Mouse (Mus musculus) urinary bladder, adult 2 months (tissue): ENCODE data around the gene Pyy. TPM values are rescaled to one million over a fixed set of nuclear protein-coding genes. Genes with fewer than 3 reads are reported as not detected.

ENCODE experiments used
- DNase-seq: peaks from one replicate; pipeline ENCODE4 v3.0.0; 2022; ENCODE audit warnings: low spot score
- polyA plus RNA-seq: library from polyadenylated mRNA; depleted of rRNA; stranded (reverse); fragments of >200 nt; gene quantifications from 2 replicates; pipeline ENCODE4 v1.2.3, GENCODE M21; 2012; rRNA removed

Gene Pyy
- polyA plus RNA-seq, 1 experiment, result not detected

- DNase-seq, result no peak
Observed at GRCm38 (mm10) chr11:102095676-102096075, 12.0 kb downstream of the Pyy start.

GRCm38 (mm10) chr11:102089088-102089808 is 18.4 kb downstream of the Pyy start:
- peak; percentile 35 for DNase-seq

GRCm38 (mm10) chr11:102087931-102088898 is 19.4 kb downstream of the Pyy start, which contains the start of gene Mpp2:
Mpp2 (minus strand) TSS chr11:102088515.
- DNase-seq, result peak; percentile 57

- DNase-seq, result peak; percentile 64
Observed at GRCm38 (mm10) chr11:102087081-102087751, 20.4 kb downstream of the Pyy start.

- DNase-seq, result no peak
Observed at GRCm38 (mm10) chr11:102086331-102086730, 21.3 kb downstream of the Pyy start.

- DNase-seq, result no peak
Observed at GRCm38 (mm10) chr11:102084159-102084558, 23.5 kb downstream of the Pyy start.

- DNase-seq, result no peak
Observed at GRCm38 (mm10) chr11:102083193-102083592, 24.4 kb downstream of the Pyy start.

GRCm38 (mm10) chr11:102082322-102082721 is 25.3 kb downstream of the Pyy start:
- DNase-seq, result no peak

- DNase-seq, result no peak
Observed at GRCm38 (mm10) chr11:102073722-102074121, 33.9 kb downstream of the Pyy start.

GRCm38 (mm10) chr11:102072729-102073128 is 34.9 kb downstream of the Pyy start:
- DNase-seq, result no peak

GRCm38 (mm10) chr11:102070426-102070825 is 37.2 kb downstream of the Pyy start:
- no peak for DNase-seq

- no peak for DNase-seq
Observed at GRCm38 (mm10) chr11:102069633-102070032, 38.0 kb downstream of the Pyy start.

GRCm38 (mm10) chr11:102068969-102069368 is 38.7 kb downstream of the Pyy start:
- no peak for DNase-seq

- no peak for DNase-seq
Observed at GRCm38 (mm10) chr11:102063076-102063475, 44.6 kb downstream of the Pyy start.

- DNase-seq, result no peak
Observed at GRCm38 (mm10) chr11:102061941-102062473, 45.6 kb downstream of the Pyy start.

GRCm38 (mm10) chr11:102061236-102061940 is 46.2 kb downstream of the Pyy start:
- DNase-seq, result peak; percentile 47

Other genes with a start within 250 kb of the Pyy start
- gene Meox1, start 213.5 kb downstream of the Pyy start, polyA plus RNA-seq, result 2.8 and 2.9 TPM in 2 replicates
- 0.03 TPM in 1 of 2 replicates, not detected in the other for gene Sost, start 140.8 kb downstream of the Pyy start, polyA plus RNA-seq
- not detected in 2 replicates for gene Cfap97d1, start 123.6 kb downstream of the Pyy start, polyA plus RNA-seq
- 55.8 and 62.7 TPM in 2 replicates for gene Dusp3, start 120.8 kb downstream of the Pyy start, polyA plus RNA-seq
- gene Mpp3, start 79.4 kb downstream of the Pyy start, polyA plus RNA-seq, result 1.2 and 1.4 TPM in 2 replicates
- gene Cd300lg, start 66.3 kb downstream of the Pyy start, polyA plus RNA-seq, result 15.3 and 19.8 TPM in 2 replicates
- 18.9 and 21.0 TPM in 2 replicates for gene Mpp2, start 19.3 kb downstream of the Pyy start, polyA plus RNA-seq
- gene Ppy, start 6.5 kb downstream of the Pyy start, polyA plus RNA-seq, result 0.19 and 0.51 TPM in 2 replicates
- gene Nags, start 37.7 kb upstream of the Pyy start, polyA plus RNA-seq, result 0.07 and 0.15 TPM in 2 replicates
- gene Tmem101, start 48.6 kb upstream of the Pyy start, polyA plus RNA-seq, result 15.0 and 17.4 TPM in 2 replicates
- 29.9 and 32.4 TPM in 2 replicates for gene Lsm12, start 77.5 kb upstream of the Pyy start, polyA plus RNA-seq
- gene G6pc3, start 81.8 kb upstream of the Pyy start, polyA plus RNA-seq, result 73.3 and 80.1 TPM in 2 replicates
- 58.1 and 75.4 TPM in 2 replicates for gene Hdac5, start 122.3 kb upstream of the Pyy start, polyA plus RNA-seq
- gene BC030867, start 141.1 kb upstream of the Pyy start, polyA plus RNA-seq, result 0.41 TPM in 2 replicates
- 0.63 and 0.65 TPM in 2 replicates for gene Asb16, start 160.9 kb upstream of the Pyy start, polyA plus RNA-seq
- 50.8 and 57.6 TPM in 2 replicates for gene Tmub2, start 177.1 kb upstream of the Pyy start, polyA plus RNA-seq
- gene Atxn7l3, start 188.8 kb upstream of the Pyy start, polyA plus RNA-seq, result 36.5 and 38.6 TPM in 2 replicates
- 45.7 and 61.5 TPM in 2 replicates for gene Ubtf, start 211.9 kb upstream of the Pyy start, polyA plus RNA-seq